Mouse (Mus musculus) stomach, postnatal 0 days (tissue): ENCODE measurements around the gene Gm45062. TPM values are rescaled to one million over a fixed set of nuclear protein-coding genes. Genes with fewer than 3 reads are reported as not detected.

Experiments
- ATAC-seq: fragments of 200-750 bp; cut with Nextera tagmentation; 2 replicates; pipeline ENCODE4 v1.8.0; 2017; ENCODE audit not compliant: low FRiP score, low TSS enrichment
- DNase-seq: peaks from one replicate; pipeline ENCODE4 v3.0.0-alpha.2; 2016; ENCODE audit warnings: low spot score
- H3K27ac ChIP-seq: fragments of 300-500 bp; sonication (generic); replicated peaks from 2 replicates; pipeline ENCODE4 v1.5.1; 2014; ENCODE audit warnings: mild to moderate bottlenecking, control low read depth
- H3K27me3 ChIP-seq: fragments of 300-500 bp; sonication (generic); 2 replicates; pipeline ENCODE4 v1.6.1; 2014; ENCODE audit warnings: low read length; ENCODE audit not compliant: control insufficient read depth, insufficient read depth
- H3K36me3 ChIP-seq: fragments of 300-500 bp; sonication (generic); 2 replicates; pipeline ENCODE4 v1.6.1; 2014; ENCODE audit warnings: low read length, mixed read lengths; ENCODE audit not compliant: control insufficient read depth, insufficient read depth
- H3K4me1 ChIP-seq: fragments of 300-500 bp; sonication (generic); replicated peaks from 2 replicates; pipeline ENCODE4 v1.6.1; 2014; ENCODE audit warnings: antibody characterized with exemption; ENCODE audit not compliant: control insufficient read depth, insufficient read depth
- H3K4me2 ChIP-seq: fragments of 300-500 bp; sonication (generic); replicated peaks from 2 replicates; pipeline ENCODE4 v1.6.1; 2014; ENCODE audit warnings: low read depth, mild to moderate bottlenecking, control low read depth, moderate library complexity
- H3K4me3 ChIP-seq: fragments of 300-500 bp; sonication (generic); 2 replicates; pipeline ENCODE4 v1.5.1; 2014; ENCODE audit warnings: low read depth, low read length, control low read depth
- H3K9ac ChIP-seq: fragments of 300-500 bp; sonication (generic); 2 replicates; pipeline ENCODE4 v1.6.1; 2014; ENCODE audit warnings: mild to moderate bottlenecking, low read length, control low read depth, mixed read lengths
- H3K9me3 ChIP-seq: fragments of 300-500 bp; sonication (generic); 2 replicates; pipeline ENCODE4 v1.6.1; 2016; ENCODE audit warnings: low read length; ENCODE audit not compliant: control insufficient read depth
- CTCF ChIP-seq: IDR thresholded peaks from 2 replicates; pipeline ENCODE4 v1.5.1; 2016; ENCODE audit warnings: antibody characterized with exemption, low read depth, mild to moderate bottlenecking, moderate library complexity
- EP300 ChIP-seq: optimal IDR thresholded peaks from 2 replicates; pipeline ENCODE3; 2016; ENCODE audit warnings: antibody characterized with exemption
- WGBS: fragments of 180-500 bp; shearing (Covaris S2); extraction: QIAGEN DNeasy Blood & Tissue Kit; methylation state at CpG from one replicate; pipeline ENCODE4 v1.1.7; 2014; 5-methylcytosine and 5-hydroxymethylcytosine counted together
- polyA plus RNA-seq: library from polyadenylated mRNA; unstranded; fragments of >200 nt; fragmentation: Nextera tagmentation; extraction: Ambion mirVana; gene quantifications from 2 replicates; pipeline ENCODE4 v1.2.1, GENCODE M21; 2015

Gene Gm45062
- polyA plus RNA-seq, 1 experiment from 2014 or later, result 1.9 TPM

- Histone ChIP-seq H3K9ac (no peak overlapping the region), H3K4me3 (no peak overlapping the region), H3K9me3 (no peaks in the 10 kb centered on the region), H3K4me1 (no peaks in the 10 kb centered on the region), H3K4me2 (no peak overlapping the region), H3K36me3 (no peaks in the 10 kb centered on the region), H3K27me3 (no peaks in the 10 kb centered on the region), H3K27ac (no peak overlapping the region)
- 80% methylated on average over 7 of the region's 7 CpGs for WGBS
- no peak for DNase-seq
- no peak for ATAC-seq
- TF ChIP-seq EP300, result no peak
- no peak for TF ChIP-seq CTCF
These were observed 369.5 kb downstream of the Gm45062 start for GRCm38 (mm10) chr6:8628715-8629267.

GRCm38 (mm10) chr6:8630531-8630930 is 371.3 kb downstream of the Gm45062 start:
- WGBS, result 73% methylated on average over 7 of the region's 7 CpGs
- no peak for TF ChIP-seq CTCF
- TF ChIP-seq EP300, result no peak
- H3K27me3 ChIP-seq, result no peaks in the 10 kb centered on the region
- H3K9me3 ChIP-seq, result no peaks in the 10 kb centered on the region
- H3K9ac ChIP-seq, result no peak overlapping the region
- ATAC-seq (no peak), DNase-seq (no peak)
- H3K27ac ChIP-seq, result no peak overlapping the region
- no peaks in the 10 kb centered on the region for H3K4me1 ChIP-seq
- H3K4me3 ChIP-seq, result no peak overlapping the region
- H3K36me3 ChIP-seq, result no peaks in the 10 kb centered on the region
- H3K4me2 ChIP-seq, result no peak overlapping the region

GRCm38 (mm10) chr6:8631362-8631761 is 372.1 kb downstream of the Gm45062 start:
- no peak overlapping the region for H3K4me3 ChIP-seq
- H3K36me3 ChIP-seq, result no peaks in the 10 kb centered on the region
- no peak overlapping the region for H3K27ac ChIP-seq
- no peaks in the 10 kb centered on the region for H3K4me1 ChIP-seq
- no peaks in the 10 kb centered on the region for H3K9me3 ChIP-seq
- ATAC-seq, result no peak
- 89% methylated on average over 8 of the region's 8 CpGs for WGBS
- H3K9ac ChIP-seq, result no peak overlapping the region
- H3K4me2 ChIP-seq, result no peak overlapping the region
- no peak for DNase-seq
- TF ChIP-seq EP300 (no peak), CTCF (no peak)
- no peaks in the 10 kb centered on the region for H3K27me3 ChIP-seq

GRCm38 (mm10) chr6:8631986-8632632 is 372.9 kb downstream of the Gm45062 start:
- Histone ChIP-seq H3K4me1 (no peaks in the 10 kb centered on the region), H3K9me3 (no peaks in the 10 kb centered on the region), H3K36me3 (no peaks in the 10 kb centered on the region), H3K4me2 (no peak overlapping the region), H3K9ac (no peak overlapping the region), H3K27me3 (no peaks in the 10 kb centered on the region), H3K4me3 (no peak overlapping the region), H3K27ac (no peak overlapping the region)
- 66% methylated on average over 5 of the region's 5 CpGs for WGBS
- no peak for DNase-seq
- ATAC-seq, result no peak
- TF ChIP-seq EP300 (no peak), CTCF (no peak)

- no peak overlapping the region for H3K27ac ChIP-seq
- DNase-seq (no peak), ATAC-seq (no peak)
- H3K4me3 ChIP-seq, result no peak overlapping the region
- H3K36me3 ChIP-seq, result no peaks in the 10 kb centered on the region
- H3K4me2 ChIP-seq, result no peak overlapping the region
- no peak overlapping the region for H3K9ac ChIP-seq
- no peaks in the 10 kb centered on the region for H3K27me3 ChIP-seq
- H3K9me3 ChIP-seq, result no peaks in the 10 kb centered on the region
- TF ChIP-seq EP300, result no peak
- TF ChIP-seq CTCF, result no peak
- WGBS, result 94% methylated on average over 4 of the region's 4 CpGs
- H3K4me1 ChIP-seq, result no peaks in the 10 kb centered on the region
These were observed 373.5 kb downstream of the Gm45062 start for GRCm38 (mm10) chr6:8632701-8633100.

GRCm38 (mm10) chr6:8638122-8638521 is 378.9 kb downstream of the Gm45062 start:
- H3K4me1 ChIP-seq, result no peaks in the 10 kb centered on the region
- H3K4me2 ChIP-seq, result no peak overlapping the region
- no peak overlapping the region for H3K27ac ChIP-seq
- no peaks in the 10 kb centered on the region for H3K27me3 ChIP-seq
- no peaks in the 10 kb centered on the region for H3K9me3 ChIP-seq
- WGBS, result 83% methylated on average over 4 of the region's 4 CpGs
- H3K4me3 ChIP-seq, result no peak overlapping the region
- TF ChIP-seq EP300, result no peak
- no peak for TF ChIP-seq CTCF
- no peak overlapping the region for H3K9ac ChIP-seq
- no peaks in the 10 kb centered on the region; the same call in 1 of the 2 replicates for H3K36me3 ChIP-seq
- DNase-seq (no peak), ATAC-seq (no peak)
